Comparison of ENCODE assay signal across 7 mouse cellular contexts in the genomic region with DNA sequence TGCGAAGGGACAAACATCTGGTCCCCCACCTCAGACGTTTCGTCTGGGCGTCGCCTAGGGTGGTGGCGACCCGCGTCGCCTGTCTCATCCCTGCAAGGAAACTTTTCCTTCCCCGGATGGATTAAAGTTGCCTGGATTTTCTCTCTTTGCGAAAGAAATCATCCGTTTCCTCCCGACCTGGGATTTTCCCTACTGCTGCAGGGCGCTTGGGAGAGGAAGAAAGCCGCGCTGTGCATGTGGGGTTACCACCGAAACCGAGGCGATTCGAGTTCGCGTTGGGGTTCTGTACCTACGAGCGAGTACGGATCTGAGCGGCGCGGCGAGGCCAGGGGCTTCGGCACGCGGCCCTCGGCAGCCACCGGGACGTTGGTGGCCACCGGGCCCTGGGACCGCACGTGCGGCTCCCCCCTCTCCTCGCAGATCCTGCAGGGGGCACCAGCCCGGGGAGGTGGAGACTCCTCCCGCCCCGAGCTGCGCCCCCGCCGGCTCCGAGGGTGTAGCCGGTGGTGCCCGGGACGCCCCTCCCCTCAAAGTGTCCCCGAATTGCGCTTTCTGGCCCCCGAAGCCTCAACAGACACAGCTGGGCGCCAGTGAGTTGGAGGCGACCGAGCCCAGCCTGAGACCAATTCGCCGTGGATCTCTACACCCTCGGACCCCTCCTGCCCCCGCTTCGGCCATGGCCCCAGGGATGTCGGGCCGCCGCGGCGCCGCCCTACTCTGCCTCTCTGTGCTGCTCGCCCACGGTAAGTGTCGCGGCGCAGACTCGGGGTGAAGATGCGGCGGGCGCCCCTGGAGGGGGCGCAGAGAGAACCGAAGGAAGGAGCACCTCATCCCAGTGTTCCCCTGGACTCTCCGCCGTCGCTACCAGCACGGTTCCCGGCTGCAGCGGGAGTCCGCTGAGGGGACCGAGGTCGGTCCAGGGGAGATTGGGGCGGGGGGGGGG. TPM values are rescaled to one million over a fixed set of nuclear protein-coding genes. Genes with fewer than 3 reads are reported as not detected.
DNase-seq lines count a peak whose midpoint lies in the region; ATAC-seq lines count a peak whose summit lies in the region.

Gene Tmem132e, plus strand, starts transcription at position 530 of the 943 bp plus-strand sequence.

- H3K9ac ChIP-seq in heart, embryonic 11.5 days (ENCODE audit: low read depth, low read length) = peak within 1 kb of the TSS; percentile 13; the same call in 1 of the 2 replicates
- peak within 1 kb of the TSS; percentile 78 for H3K9ac ChIP-seq in neural tube, embryonic 14.5 days (replicated peaks; ENCODE audit: low read depth, low read length)

- under 1% methylated on average over 71 of the region's 88 CpGs for WGBS in heart, embryonic 11.5 days (ENCODE audit: insufficient replicate concordance)
- WGBS in neural tube, embryonic 14.5 days = under 1% methylated on average over 66 of the region's 88 CpGs

- no peaks in the 10 kb centered on the region for H3K9me3 ChIP-seq in heart, embryonic 11.5 days (replicated peaks; ENCODE audit: control insufficient read depth, low read length)
- H3K9me3 ChIP-seq in neural tube, embryonic 14.5 days (ENCODE audit: control insufficient read depth, low read length) = no peaks in the 10 kb centered on the region

- H3K36me3 ChIP-seq in heart, embryonic 11.5 days (ENCODE audit: control insufficient read depth, insufficient read depth, low read length) = no peaks in the 10 kb centered on the region
- no peaks in the 10 kb centered on the region for H3K36me3 ChIP-seq in neural tube, embryonic 14.5 days (ENCODE audit: control insufficient read depth, insufficient read depth, low read length)

- H3K4me1 ChIP-seq in heart, embryonic 11.5 days (ENCODE audit: control insufficient read depth, insufficient read depth, low read length) = peaks cover 18% of the 10 kb centered on the region
- peaks cover 6% of the 10 kb centered on the region; the same call in 1 of the 2 replicates for H3K4me1 ChIP-seq in neural tube, embryonic 14.5 days (ENCODE audit: control insufficient read depth, insufficient read depth, low read length)

- intact Hi-C loops in left cerebral cortex, postnatal 36 days (cut with DNase I) = loop anchor here (2.0 to 5.0 kb wide), 3 partner anchors 294 to 502 kb away; partner anchors contain the start of genes Cct6b, Rad51d and Zfp830

- no peak within 1 kb of the TSS for H3K27ac ChIP-seq in heart, embryonic 11.5 days (ENCODE audit: low read depth, low read length)
- peak within 1 kb of the TSS; percentile 52 for H3K27ac ChIP-seq in neural tube, embryonic 14.5 days (ENCODE audit: low read depth, low read length)

- H3K4me3 ChIP-seq in heart, embryonic 11.5 days (ENCODE audit: low read depth, low read length) = peak within 1 kb of the TSS; percentile 58
- peak within 1 kb of the TSS; percentile 71 for H3K4me3 ChIP-seq in neural tube, embryonic 14.5 days (ENCODE audit: low read depth, low read length)

- DNase-seq in lung, postnatal 10 days = peak; percentile 8
- no peak for DNase-seq in lung, postnatal 4 days
- peak; percentile 25 to 49 for DNase-seq in cerebellum, postnatal 4 days (ENCODE audit: low spot score in 2 of 2)
- DNase-seq in left cerebral cortex, postnatal 36 days (ENCODE audit: low spot score in 2 of 2) = peak; percentile 27 to 33
- DNase-seq in thymus, postnatal 14 days = no peak

- H3K4me2 ChIP-seq in heart, embryonic 11.5 days = peak within 1 kb of the TSS; percentile 80
- H3K4me2 ChIP-seq in neural tube, embryonic 14.5 days (ENCODE audit: low read depth, low read length) = peak within 1 kb of the TSS; percentile 97

- H3K27me3 ChIP-seq in heart, embryonic 11.5 days (ENCODE audit: control insufficient read depth, insufficient read depth, low read length) = peaks cover 93% of the 10 kb centered on the region
- 0 out of 2 replicates have a peak, but pooled peaks cover 3% of the 10 kb centered on the region for H3K27me3 ChIP-seq in neural tube, embryonic 14.5 days (ENCODE audit: control insufficient read depth, insufficient read depth, low read length)

- ATAC-seq in heart, embryonic 11.5 days (replicated peaks; ENCODE audit: insufficient number of reproducible peaks, low FRiP score, low TSS enrichment) = no peak; the same call in 1 of the 2 replicates
- peak; percentile 49 for ATAC-seq in neural tube, embryonic 14.5 days (ENCODE audit: low read depth)

RNA-seq across cellular contexts. Expression of gene Tmem132e, which starts in this region (rescaled TPM):
- 0.11 and 0.29 TPM in 2 replicates for polyA plus RNA-seq in heart, embryonic 11.5 days (2014; fragmentation: Nextera tagmentation; extraction: Ambion mirVana)
- 10 to 100 TPM; 14.0 to 22.9 TPM for total RNA-seq in left cerebral cortex, postnatal 36 days (2021)
- 5.8 and 6.1 TPM in 2 replicates for polyA plus RNA-seq in neural tube, embryonic 14.5 days (2014; fragmentation: Nextera tagmentation; extraction: Ambion mirVana)

Comparison
In these comparisons a context has a peak if more than half of its experiments do, and no peak if none do; other contexts are left out.
1. DNase-seq: peak in lung, postnatal 10 days (single experiment), cerebellum, postnatal 4 days (2 of 2) and left cerebral cortex, postnatal 36 days (2 of 2); none in lung, postnatal 4 days (0 of 2) and thymus, postnatal 14 days (single experiment).